Mouse (Mus musculus) spleen, adult 18-20 months (tissue): Measurements from ENCODE around the gene Grik5.
"Not testable (repeated sequence)": the region's sequence is repeated elsewhere in the genome, so short reads cannot be mapped to it uniquely, and the experiment has no call there.

ENCODE experiments used
- DNase-seq, 2 experiments: peaks; one replicate each; pipeline ENCODE4 v3.0.0; 2022; ENCODE audit warnings: mixed read lengths in 2 of 2

The Grik5 gene

DNA sequence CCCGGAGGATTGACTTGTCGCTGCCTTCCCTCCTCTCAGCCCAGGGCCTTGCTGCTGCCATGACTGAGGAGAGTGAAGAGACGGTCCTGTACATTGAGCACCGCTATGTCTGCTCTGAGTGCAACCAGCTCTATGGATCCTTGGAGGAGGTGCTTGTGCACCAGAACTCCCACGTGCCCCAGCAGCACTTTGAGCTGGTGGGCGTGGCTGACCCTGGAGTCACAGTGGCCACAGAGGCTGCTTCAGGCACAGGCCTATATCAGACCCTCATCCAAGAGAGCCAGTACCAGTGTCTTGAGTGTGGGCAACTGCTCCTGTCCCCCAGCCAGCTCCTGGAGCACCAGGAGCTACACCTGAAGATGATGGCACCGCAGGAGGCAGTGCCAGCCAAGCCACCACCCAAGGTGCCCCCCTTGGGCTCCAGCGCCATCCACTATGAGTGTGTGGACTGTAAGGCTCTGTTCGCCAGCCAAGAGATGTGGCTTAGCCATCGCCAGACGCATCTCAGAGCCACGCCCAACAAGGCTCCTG is 7.4 kb upstream of the Grik5 start:
- no peak for DNase-seq

DNA sequence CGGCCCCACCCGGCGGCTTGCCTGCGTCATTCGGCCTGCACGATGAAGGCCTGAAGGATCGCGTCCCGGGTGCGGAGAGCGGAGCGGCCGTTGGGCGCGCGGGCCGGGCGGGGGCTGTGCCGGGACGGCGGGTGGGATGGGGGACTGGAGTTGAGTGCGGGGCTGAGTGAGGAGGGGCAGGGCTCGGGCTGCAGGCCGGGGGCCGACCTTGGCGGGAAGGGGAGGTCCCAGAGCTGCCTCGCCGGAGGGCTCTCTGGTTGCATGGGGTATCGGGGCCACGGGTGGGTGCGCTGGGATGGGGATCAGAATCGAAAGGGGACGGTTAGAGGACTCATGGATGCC is 5.2 kb upstream of the Grik5 start:
- no peak for DNase-seq

DNA sequence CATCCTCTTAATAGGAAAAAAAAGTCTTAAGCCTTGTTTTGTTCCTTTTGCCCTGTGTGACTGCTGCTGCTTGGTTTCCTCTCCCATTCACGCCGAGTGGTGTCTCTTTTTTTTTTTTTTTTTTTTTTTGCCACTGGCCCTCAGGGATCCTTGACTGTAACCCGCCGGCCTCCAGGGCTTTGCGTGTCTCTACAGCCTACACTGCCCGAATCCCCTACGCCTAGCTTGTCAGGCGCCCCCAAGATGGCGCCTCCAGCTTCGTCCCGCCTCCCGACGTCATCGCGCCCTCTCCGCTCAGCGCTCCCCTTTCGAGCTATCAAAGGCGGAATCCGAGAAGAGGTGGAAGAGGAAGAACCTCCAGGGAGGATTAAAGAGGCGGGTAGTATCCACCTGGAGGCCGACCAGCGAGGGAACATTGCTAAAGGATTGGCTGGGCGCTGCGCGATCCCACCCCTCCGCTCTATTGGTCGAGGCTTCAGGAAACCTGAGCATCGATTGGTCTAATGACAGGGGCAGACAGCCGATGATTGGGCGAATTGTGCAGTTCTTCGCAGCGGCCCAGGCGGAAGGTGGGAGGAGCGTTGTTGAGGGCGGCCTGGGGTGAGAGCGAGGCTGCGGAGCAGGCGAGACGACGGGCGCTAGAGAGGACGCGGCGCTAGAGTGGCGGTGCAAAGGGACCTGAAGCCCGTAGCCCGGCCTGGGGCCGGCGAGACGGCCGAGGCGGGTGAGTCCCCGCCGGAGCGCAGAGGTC is 4.7 kb upstream of the Grik5 start:
- DNase-seq = peak; percentile 89 to 95

DNA sequence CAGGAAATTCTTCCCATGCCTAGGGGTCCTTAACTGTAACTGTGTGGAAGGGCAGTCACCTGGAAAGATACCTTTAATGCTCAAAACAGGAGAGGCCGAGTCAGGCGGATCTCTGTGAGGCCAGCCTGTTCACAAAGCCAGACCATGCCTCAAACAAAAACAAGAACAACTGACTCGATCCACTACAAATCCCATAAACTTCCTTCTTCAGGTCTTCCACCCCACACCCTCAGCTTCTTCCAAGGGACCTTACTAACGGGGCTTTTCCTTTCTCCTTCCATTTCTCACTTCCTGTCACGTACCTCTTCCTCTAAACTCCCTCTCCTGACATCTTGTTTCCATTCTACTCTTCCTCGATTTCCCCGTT is 4.1 kb upstream of the Grik5 start:
- no peak for DNase-seq

DNA sequence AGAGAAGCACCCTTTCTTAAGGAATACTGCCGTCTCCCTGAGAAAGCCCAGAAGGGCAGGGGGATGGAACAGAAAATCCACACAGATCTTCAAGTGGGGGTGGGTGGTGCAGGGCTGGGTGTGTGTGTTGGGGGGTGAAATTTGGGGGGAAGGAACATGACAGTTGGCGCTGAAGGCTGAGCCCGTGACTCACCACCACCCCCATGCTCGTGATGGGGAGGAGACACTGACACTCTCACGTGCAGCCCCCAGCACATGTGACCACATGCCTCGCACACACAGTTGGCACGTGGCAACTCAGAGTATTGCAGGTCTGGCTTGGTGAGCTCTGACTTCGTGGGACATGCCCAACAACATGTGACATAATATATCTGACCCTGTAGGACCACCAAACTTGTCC is 1.8 kb upstream of the Grik5 start:
- no peak for DNase-seq

DNA sequence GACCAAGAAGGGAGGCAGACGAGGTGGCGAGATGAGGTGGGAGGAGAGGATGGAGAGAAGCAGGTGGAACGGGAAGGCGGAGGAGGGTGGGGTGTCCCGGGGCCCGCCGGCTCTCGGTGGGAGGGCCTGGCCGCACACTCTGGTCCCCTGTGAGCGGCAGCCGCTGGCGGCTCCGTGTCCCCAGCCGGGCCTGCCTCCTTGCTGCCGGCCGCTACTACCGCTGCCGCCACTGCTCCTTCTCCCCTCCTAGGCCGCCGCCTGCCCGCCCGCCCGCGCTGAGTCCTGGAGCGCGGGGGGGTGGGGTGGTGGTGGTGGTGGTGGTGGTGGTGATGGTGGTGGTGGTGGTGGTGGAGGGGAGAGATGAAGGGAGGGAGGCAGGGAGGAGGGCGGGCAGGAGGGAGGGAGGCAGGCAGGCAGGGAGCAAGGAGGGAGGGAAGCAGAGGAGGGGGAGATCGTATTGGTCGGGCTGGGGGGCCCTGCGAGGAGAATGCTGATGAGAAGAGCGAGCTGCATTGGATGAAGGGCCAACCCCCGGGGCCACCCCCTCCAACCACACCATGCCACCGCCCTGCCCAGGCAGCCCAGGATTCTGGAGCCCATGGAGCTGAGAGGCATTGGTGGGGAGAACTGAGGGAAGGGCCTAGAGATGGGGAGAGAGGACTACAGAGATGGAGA is 707 bp upstream of the Grik5 start:
- DNase-seq = no peak

DNA sequence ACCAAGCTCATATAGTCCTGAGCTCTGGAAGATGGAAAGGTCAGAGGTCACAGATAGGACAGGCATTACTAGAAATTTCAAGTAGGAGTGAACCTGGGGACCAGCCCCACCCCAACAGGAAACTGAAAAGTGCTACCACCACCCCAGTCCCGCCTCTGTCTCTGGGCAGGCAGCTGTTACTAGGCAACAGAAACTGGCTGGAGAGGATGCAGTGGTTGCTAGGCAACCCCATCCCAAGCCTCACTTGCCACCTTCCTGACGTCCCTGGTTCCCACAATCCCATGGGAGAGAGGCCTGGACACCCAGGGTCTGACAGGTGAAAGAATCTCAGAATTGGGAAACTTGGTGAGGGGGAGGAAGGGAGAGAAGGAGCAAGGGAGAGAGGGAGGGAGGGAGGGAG is 3.4 kb downstream of the Grik5 start:
- no peak for DNase-seq

DNA sequence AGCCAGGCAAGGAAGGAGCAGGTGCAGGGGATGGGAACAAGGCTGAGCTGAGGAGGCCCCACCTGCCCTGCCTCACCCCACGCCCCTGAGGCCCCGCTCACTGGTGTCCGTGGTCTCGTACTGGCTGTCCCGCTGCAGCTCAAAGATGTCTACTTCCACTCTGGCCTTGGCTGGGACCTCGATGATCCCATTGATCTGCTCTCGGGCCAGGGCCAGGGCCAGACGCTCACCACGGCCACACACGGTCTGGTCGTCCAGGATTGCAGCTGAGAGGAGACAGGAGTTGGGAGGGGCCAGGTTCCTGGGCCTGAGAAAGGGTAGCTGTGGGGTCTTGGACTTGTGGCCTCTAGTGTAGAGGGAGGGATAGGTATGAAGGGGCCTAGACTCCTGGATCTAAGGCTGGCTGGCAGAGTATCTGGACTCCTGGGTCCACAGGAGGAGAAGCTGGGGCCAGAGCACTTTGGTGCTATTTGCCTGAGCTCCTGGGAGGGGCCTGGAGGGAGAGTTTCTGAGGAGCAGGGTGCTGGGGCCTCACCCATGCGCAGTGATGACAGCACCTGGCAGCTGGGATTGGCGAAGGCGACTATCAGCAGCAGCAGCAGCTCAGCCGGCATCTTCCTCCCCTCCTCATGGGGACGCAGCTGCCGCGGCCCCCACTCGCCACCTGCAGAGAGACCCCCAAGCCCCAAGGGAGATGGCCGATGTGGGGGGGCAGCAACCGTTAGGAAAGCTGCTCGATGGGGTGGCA is 4.1 kb downstream of the Grik5 start:
- DNase-seq = no peak

DNA sequence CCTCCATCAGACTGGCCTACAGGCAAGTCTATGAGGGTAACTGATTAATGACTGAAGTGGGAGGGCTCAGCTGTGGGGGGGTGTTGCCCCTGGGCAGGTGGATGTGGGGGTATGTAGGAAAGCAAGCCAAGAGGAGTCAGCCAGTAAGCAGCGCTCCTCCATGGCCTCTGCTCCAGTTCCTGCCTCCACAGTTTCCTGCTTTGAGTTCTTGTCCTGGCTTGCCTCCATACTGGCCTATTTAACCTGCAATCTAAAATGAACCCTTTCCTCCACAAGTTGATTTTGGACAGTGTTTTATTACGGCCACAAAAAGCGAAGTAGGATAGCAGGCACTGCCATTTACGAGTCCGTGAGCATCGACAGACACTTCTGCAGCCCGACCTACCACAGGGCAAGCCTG is 4.8 kb downstream of the Grik5 start:
- DNase-seq = no peak

DNA sequence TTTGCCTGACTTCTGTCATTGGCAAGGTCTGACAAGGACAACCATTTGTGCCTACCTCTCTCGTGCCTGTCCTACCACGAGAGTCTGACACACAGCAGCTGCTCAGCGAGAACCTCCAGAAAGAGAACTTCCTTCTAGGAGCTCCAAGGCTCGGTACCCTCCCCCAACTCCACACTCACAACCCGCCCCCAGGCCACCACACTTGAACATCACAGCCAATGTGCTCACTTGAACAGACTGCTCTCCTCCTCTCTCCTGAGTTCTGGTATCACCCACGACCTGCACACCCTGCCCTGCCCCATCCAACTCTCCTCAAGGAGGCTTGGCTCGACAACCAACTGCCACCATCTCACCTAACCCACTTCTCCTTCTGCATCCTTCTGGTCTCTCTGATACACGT is 8.2 kb downstream of the Grik5 start:
- DNase-seq = no peak

DNA sequence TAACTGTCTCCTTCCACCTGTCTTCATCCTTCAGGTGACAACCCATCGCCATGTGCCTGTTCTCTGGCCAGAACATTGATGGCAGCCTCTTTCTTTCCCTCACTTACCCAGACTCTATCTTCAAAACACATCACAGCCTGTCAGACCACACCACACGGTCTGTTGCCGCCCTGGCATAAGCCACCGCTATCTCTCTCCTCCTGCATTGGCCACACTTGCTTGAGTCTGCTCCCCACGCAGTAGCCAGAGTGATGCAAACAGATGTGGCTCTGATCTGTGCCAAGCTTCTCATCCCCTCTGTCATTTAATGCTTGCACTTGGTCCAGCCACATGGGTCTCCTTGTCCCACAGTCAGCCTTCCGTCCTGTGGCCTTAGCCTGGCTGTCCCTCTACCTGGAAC is 8.8 kb downstream of the Grik5 start:
- no peak for DNase-seq

DNA sequence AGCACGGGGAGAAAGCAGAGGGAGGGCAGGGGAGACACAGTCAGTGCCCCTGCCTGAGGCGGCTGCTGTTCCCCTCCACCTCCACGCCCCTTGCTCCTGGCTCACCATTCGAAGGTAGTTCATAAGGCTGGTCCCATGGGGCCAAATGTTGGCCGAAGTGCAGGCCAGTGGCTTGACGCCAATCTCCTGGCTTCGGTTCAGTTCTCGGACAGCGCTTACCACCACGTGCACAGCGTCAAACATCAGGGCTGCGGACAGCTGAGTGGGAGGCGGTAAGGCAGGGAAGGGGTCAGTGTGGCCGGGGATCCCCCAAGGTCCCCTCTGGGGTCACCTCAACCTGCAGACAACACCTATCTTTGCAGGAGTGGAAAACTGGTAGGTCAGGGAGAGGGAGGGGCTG is 13.3 kb downstream of the Grik5 start:
- no peak for DNase-seq

DNA sequence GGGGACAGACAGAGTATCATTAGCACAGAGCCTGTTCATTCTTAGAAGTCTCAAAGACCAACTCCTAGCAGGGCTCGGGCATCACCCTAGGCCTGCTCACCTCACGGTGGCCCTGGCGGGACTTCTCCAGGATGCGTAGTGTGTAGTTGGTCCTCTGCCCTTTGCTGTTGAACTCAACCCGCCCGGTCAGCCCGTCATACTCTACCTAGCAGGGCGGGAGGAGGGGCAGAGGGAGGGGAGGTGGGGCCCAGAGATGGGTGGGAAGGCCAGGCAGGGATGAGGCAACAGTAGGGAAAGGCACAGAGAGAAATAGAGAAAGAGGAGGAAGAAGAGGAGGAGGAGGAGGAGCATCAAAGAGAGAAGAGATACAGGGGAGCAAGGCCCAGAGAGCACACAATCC is 13.8 kb downstream of the Grik5 start:
- no peak for DNase-seq

DNA sequence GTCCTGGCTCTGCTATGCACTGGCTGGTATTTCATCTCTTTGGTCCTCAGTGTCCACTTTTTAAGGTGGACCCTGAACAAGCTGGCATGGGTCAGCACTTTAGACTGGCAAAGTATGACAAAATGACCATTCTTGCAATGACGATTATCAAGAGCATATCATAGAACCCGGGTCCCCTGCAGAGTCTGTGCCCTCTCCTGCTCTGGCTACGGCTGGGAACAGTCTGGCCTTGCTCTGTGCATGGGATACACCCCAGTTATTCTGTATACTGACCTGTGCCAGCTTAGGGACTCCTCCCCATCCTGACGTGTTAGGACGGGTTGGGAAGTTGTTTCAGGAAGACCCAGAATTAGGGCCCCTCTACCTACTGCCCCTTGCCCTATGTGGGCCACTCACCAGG is 14.3 kb downstream of the Grik5 start:
- DNase-seq = no peak

DNA sequence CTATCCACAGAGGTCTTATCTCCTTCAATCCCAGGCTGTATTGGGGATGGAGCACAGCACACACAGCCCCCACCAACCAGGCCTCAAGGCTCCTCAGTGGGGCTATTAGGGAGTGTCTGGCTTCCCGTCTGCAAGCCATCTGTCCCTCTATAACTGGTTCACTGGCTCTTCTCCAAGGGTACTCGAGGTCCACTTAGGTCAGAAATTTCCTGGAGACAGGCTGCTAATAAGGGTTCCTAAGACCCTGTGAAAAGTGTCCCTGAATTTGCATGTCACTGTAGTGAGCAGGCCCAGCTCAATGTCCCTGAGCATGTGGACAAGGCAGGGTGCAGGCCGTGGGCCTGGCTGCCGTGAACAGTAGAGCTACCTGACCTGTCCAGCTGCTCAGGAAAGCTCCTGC is 15.2 kb downstream of the Grik5 start:
- no peak for DNase-seq

DNA sequence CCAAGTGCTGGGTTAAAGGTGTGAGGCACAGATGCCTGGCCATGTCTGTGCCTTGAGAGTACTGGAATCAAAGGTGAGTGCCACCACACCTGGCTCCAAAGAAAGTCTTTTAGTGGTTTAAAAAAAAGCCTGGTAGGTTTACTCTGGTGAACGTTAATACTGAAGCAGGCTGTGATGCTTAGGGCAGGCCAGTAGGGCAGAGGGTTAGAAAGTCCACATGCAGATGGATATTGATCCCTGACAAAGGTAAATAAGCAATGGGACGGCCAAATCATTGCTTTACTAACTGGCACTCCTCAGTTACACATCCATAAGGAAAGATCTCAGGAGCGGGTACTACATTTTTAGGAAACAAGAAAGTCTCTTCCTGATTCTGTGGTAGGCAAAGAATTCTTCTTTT is 19.6 kb downstream of the Grik5 start:
- no peak for DNase-seq

DNA sequence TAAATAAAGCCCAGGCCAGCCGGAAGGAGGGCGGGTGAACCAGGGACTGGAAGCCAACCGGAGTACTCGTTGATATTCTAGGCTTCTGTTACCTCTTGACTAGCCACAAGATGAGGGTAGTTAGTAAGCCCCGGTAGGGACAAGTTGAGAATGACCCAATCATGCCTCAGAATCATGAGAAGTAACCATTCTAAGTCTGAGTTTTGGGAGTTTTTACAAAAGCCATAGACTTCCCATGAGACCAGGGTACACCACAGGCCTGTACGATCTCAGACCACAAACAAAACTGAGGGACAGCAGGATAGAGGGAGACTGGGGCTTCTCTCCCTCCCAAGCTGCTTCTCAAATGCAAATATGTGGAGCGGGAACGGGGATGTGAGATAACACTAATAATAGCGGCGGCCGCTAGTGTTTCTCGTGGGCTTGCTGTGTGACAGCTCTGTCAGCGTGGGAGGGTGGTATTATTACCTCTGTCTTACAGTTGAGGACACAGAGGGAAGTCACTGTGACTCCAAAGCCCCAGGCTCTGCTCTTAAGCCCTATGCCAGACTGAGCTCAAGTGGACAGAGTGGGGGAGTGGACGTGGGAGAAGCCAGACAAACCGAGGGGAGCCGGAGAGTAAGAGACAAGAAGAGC is 22.7 kb downstream of the Grik5 start:
- no peak for DNase-seq

DNA sequence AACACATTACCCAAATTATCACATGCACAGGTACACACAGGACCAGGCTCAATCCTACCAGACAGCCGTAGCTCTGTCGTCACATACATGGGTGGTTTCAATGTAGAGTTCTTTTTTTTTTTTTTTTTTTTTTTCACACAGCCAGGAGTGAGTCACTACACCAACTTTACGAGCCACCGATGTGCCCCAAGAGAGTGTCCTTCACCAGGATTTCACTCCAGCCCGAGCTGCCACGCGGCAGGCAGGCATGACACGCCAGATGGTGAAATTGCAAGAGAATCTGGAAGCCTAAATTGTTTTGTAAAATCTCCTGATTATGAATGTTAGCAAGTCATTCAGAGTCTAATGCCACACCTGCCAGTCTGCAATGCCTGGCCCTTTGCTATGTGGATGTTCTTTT is 24.8 kb downstream of the Grik5 start:
- DNase-seq = no peak

DNA sequence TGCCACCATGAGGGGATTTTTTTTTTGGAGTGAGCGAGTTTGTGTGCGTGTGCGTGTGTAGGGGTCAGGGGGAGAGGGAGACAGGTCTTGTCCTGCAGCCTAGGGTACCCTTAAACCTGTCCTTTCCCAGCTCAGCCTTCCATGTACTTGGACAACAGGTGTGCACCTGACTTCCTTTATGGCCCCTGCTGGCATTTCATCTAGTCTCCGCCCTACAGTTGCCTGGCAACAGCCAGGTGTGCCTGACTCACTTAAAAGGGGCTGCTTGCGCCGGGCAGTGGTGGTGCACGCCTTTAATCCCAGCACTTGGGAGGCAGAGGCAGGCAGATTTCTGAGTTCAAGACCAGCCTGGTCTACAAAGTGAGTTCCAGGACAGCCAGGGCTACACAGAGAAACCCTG is 27.5 kb downstream of the Grik5 start:
- not testable (repeated sequence) for DNase-seq

DNA sequence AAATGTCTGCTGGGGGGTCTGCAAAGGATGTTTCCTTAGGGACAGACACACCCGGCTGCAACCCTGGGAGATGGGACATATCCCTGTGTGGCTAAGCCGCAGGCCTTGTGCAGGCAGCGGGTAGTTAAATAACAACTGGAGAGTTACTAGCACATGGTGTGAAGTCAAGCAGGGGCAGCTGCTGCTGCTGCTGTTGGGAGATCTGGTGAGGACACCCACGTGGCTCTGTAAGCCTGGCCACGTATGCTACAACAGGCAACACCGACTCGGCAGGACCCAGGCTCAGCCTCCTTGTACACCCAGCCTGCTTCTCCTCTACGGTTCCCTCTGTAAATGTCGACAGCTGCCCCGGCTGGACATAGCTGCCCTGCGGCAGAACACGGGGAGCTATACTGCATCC is 30.2 kb downstream of the Grik5 start:
- no peak for DNase-seq

DNA sequence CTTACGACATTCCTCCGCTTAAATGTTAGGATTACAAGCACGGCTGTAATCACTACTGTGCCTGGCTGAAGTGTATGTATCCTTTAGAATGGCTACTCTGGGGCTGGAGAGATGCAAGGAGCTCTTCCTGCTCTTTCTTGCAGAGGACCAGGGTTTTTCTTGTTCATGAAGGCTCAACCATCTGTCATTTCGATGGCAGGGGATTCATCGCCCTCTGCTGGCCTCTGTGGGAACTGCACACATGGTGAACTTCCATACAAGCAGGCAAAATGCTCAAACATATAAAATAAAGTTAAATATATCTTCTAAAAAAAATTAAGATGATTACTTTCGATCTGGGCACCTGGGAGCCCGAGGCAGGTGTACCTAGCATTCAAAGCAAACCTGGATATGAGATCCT is 36.2 kb downstream of the Grik5 start:
- peak; percentile 21 to 72 for DNase-seq

DNA sequence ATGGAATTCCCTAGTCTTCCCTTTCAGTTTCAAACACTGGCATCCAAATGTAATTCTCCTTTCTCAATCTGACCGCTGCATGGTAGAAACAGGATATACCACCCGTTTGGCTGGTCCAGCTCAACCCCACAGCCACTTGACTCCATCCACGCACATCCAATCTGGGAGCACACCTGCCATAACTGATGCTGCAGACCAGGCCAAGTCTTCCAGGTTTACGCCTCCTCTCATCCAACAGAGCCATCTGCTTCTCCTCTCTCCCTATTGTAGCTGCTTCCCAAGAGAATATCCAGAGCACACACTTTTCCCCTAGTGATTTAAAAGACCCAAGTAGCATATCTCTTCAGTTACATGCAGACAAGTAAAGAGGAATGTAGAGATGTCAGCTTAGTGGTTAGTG is 37.4 kb downstream of the Grik5 start:
- no peak for DNase-seq

DNA sequence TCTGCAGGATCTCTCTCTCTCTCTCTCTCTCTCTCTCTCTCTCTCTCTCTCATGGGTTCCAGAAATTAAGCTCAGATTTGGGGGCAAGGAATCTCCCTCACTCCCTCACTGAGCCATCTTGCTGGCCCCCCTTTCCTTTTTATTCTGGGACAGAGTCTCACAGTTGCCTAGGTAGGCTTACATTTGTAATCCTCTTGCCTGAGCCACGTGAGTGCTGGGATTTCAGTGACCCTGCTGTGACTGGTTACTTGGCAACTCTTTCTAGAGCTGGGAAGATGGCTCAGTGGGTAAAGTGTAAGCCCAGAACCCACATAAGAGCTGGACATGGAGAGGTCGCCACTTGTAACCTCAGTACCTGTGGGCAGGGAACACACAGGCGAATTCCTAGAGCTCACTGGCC is 40.6 kb downstream of the Grik5 start:
- no peak for DNase-seq
